Mouse (Mus musculus) neural tube, embryonic 15.5 days (tissue): ENCODE data around the gene Dmac2. TPM values are rescaled to one million over a fixed set of nuclear protein-coding genes. Genes with fewer than 3 reads are reported as not detected.

Experiments
- ATAC-seq: fragments of 200-750 bp; cut with Nextera tagmentation; 2 replicates; pipeline ENCODE4 v1.8.0; 2017; ENCODE audit warnings: mild to moderate bottlenecking, moderate TSS enrichment, moderate library complexity; ENCODE audit not compliant: low FRiP score
- H3K27ac ChIP-seq: fragments of 300-500 bp; sonication (generic); replicated peaks from 2 replicates; pipeline ENCODE4 v1.5.1; 2015; ENCODE audit warnings: mild to moderate bottlenecking, inconsistent platforms
- H3K27me3 ChIP-seq: fragments of 300-500 bp; sonication (generic); replicated peaks from 2 replicates; pipeline ENCODE4 v1.6.1; 2015; ENCODE audit warnings: inconsistent platforms
- H3K36me3 ChIP-seq: fragments of 300-500 bp; sonication (generic); 2 replicates; pipeline ENCODE4 v1.6.1; 2015; ENCODE audit warnings: inconsistent platforms
- H3K4me1 ChIP-seq: fragments of 300-500 bp; sonication (generic); 2 replicates; pipeline ENCODE4 v1.6.1; 2015; ENCODE audit warnings: inconsistent platforms
- H3K4me2 ChIP-seq: fragments of 300-500 bp; sonication (generic); 2 replicates; pipeline ENCODE4 v1.6.1; 2015; ENCODE audit warnings: inconsistent platforms, mild to moderate bottlenecking, moderate library complexity
- H3K4me3 ChIP-seq: fragments of 300-500 bp; sonication (generic); replicated peaks from 2 replicates; pipeline ENCODE4 v1.5.1; 2015; ENCODE audit warnings: mild to moderate bottlenecking, inconsistent platforms
- H3K9ac ChIP-seq: fragments of 300-500 bp; sonication (generic); replicated peaks from 2 replicates; pipeline ENCODE4 v1.6.1; 2015; ENCODE audit warnings: mild to moderate bottlenecking, inconsistent platforms
- H3K9me3 ChIP-seq: fragments of 300-500 bp; sonication (generic); replicated peaks from 2 replicates; pipeline ENCODE4 v1.6.1; 2016; ENCODE audit warnings: inconsistent platforms
- WGBS: fragments of 180-500 bp; shearing (Covaris S2); methylation state at CpG from one replicate; pipeline ENCODE4 v1.1.7; 2015; ENCODE audit warnings: mixed read lengths; 5-methylcytosine and 5-hydroxymethylcytosine counted together
- polyA plus RNA-seq: library from polyadenylated mRNA; unstranded; fragments of >200 nt; fragmentation: Nextera tagmentation; extraction: Ambion mirVana; gene quantifications from 2 replicates; pipeline ENCODE4 v1.2.1, GENCODE M21; 2015

The Dmac2 gene
- polyA plus RNA-seq, 1 experiment from 2014 or later = 49.5 TPM

DNA sequence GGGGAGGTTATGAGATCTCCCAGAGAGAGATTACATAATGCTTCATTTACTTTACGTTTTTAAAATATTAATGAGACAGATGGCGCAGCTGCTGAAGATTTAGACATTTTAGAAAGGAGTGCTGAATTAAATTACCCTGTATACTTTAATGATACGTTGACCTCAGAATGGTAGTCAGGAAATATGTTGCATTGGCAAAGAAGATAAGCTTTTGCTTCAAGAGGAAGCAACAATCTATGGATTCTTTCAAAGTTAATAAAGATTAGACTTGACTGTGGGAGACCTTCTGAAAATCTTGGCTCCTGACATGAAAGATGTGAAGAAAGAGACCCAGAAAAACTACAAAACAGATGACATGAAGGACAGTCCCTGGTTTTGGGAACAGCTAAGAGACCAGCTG is 25.4 kb upstream of the Dmac2 start:
- Histone ChIP-seq H3K4me1 (no peaks in the 10 kb centered on the region), H3K9ac (no peak overlapping the region), H3K4me2 (no peak overlapping the region), H3K9me3 (no peaks in the 10 kb centered on the region), H3K27ac (no peak overlapping the region), H3K27me3 (no peaks in the 10 kb centered on the region), H3K4me3 (no peak overlapping the region), H3K36me3 (no peaks in the 10 kb centered on the region)
- WGBS = 57% methylated on average over 3 of the region's 3 CpGs
- ATAC-seq = no peak

GRCm38 (mm10) chr7:25599663-25600062 is 19.6 kb upstream of the Dmac2 start:
- Histone ChIP-seq H3K4me1 (no peaks in the 10 kb centered on the region), H3K36me3 (no peaks in the 10 kb centered on the region), H3K9me3 (no peaks in the 10 kb centered on the region), H3K9ac (no peak overlapping the region), H3K4me2 (no peak overlapping the region), H3K27ac (no peak overlapping the region), H3K4me3 (no peak overlapping the region), H3K27me3 (no peaks in the 10 kb centered on the region)
- WGBS = 11% methylated on average over 10 of the region's 10 CpGs
- no peak for ATAC-seq

DNA sequence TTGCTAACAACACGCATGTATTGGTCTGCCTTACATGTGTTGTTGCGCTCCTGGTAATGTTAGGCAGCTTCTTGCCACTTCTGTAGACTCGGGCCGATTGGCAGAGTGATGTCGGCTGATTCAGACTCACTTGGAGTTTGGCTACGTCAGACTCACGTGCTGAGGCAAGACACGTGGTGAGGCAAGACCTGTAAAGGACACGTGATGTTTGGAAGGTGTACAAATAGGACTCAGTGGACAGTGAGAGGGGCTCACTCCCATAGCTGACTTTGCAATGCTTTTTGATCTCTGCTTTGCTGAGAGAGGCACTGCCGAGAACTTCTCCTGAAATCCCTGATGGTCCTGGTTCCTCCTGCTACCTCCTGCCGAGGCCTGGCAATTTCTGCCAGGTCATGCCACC is 18.5 kb upstream of the Dmac2 start:
- no peaks in the 10 kb centered on the region for H3K9me3 ChIP-seq
- no peaks in the 10 kb centered on the region for H3K4me1 ChIP-seq
- WGBS = 90% methylated on average over 11 of the region's 11 CpGs
- no peak overlapping the region for H3K9ac ChIP-seq
- H3K36me3 ChIP-seq = no peaks in the 10 kb centered on the region
- ATAC-seq = no peak
- H3K4me2 ChIP-seq = no peak overlapping the region
- H3K4me3 ChIP-seq = no peak overlapping the region
- no peak overlapping the region for H3K27ac ChIP-seq
- H3K27me3 ChIP-seq = no peaks in the 10 kb centered on the region

DNA sequence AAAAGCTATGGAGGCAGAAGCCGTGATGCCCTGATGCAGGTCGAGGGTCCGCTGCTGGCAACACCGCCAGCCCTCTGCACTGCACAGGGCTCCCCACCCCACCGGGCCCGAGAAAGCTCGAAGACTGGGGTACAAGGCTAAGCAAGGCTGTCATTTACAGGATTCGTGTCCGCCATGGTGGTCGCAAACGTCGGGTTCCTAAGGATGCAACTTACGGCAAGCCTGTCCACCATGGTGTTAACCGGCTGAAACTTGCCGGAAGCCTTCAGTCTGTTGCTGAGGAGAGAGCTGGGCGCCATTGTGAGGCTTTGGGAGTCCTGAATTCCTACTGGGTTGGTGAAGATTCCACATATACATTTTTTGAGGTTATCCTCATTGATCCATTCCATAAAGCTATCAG is 17.9 kb upstream of the Dmac2 start:
- H3K27ac ChIP-seq = no peak overlapping the region
- H3K36me3 ChIP-seq = no peaks in the 10 kb centered on the region
- no peak overlapping the region for H3K4me2 ChIP-seq
- no peaks in the 10 kb centered on the region for H3K27me3 ChIP-seq
- no peak overlapping the region for H3K4me3 ChIP-seq
- H3K9ac ChIP-seq = no peak overlapping the region
- WGBS = 90% methylated on average over 16 of the region's 16 CpGs
- no peaks in the 10 kb centered on the region for H3K9me3 ChIP-seq
- H3K4me1 ChIP-seq = no peaks in the 10 kb centered on the region
- ATAC-seq = no peak

- Histone ChIP-seq H3K4me2 (no peak overlapping the region), H3K36me3 (no peaks in the 10 kb centered on the region), H3K27ac (no peak overlapping the region), H3K4me3 (no peak overlapping the region), H3K4me1 (no peaks in the 10 kb centered on the region), H3K27me3 (0 out of 2 replicates have a peak, but pooled peaks cover 2% of the 10 kb centered on the region), H3K9me3 (no peaks in the 10 kb centered on the region), H3K9ac (no peak overlapping the region)
- ATAC-seq = no peak
- WGBS = 77% methylated on average over 4 of the region's 4 CpGs
These were observed 12.6 kb upstream of the Dmac2 start for GRCm38 (mm10) chr7:25606625-25607063.

GRCm38 (mm10) chr7:25607196-25607595 is 12.0 kb upstream of the Dmac2 start:
- no peak for ATAC-seq
- no peak overlapping the region for H3K27ac ChIP-seq
- H3K9me3 ChIP-seq = no peaks in the 10 kb centered on the region
- H3K4me3 ChIP-seq = no peak overlapping the region
- H3K36me3 ChIP-seq = no peaks in the 10 kb centered on the region
- no peaks in the 10 kb centered on the region for H3K4me1 ChIP-seq
- WGBS = 89% methylated on average over 2 of the region's 2 CpGs
- no peak overlapping the region for H3K9ac ChIP-seq
- H3K4me2 ChIP-seq = no peak overlapping the region
- 0 out of 2 replicates have a peak, but pooled peaks cover 2% of the 10 kb centered on the region for H3K27me3 ChIP-seq

GRCm38 (mm10) chr7:25610056-25610455 is 9.2 kb upstream of the Dmac2 start:
- 37% methylated on average over 6 of the region's 6 CpGs for WGBS
- no peaks in the 10 kb centered on the region for H3K9me3 ChIP-seq
- H3K4me1 ChIP-seq = no peaks in the 10 kb centered on the region
- H3K27ac ChIP-seq = no peak overlapping the region
- H3K9ac ChIP-seq = no peak overlapping the region
- H3K36me3 ChIP-seq = no peaks in the 10 kb centered on the region
- 0 out of 2 replicates have a peak, but pooled peaks cover 2% of the 10 kb centered on the region for H3K27me3 ChIP-seq
- no peak for ATAC-seq
- no peak overlapping the region for H3K4me3 ChIP-seq
- no peak overlapping the region for H3K4me2 ChIP-seq

GRCm38 (mm10) chr7:25611501-25611900 is 7.7 kb upstream of the Dmac2 start:
- H3K4me1 ChIP-seq = no peaks in the 10 kb centered on the region
- no peaks in the 10 kb centered on the region for H3K36me3 ChIP-seq
- 0 out of 2 replicates have a peak, but pooled peaks cover 2% of the 10 kb centered on the region for H3K27me3 ChIP-seq
- H3K9me3 ChIP-seq = no peaks in the 10 kb centered on the region
- no peak overlapping the region for H3K4me2 ChIP-seq
- H3K9ac ChIP-seq = no peak overlapping the region
- H3K4me3 ChIP-seq = no peak overlapping the region
- H3K27ac ChIP-seq = no peak overlapping the region
- 63% methylated on average over 7 of the region's 7 CpGs for WGBS
- ATAC-seq = no peak

DNA sequence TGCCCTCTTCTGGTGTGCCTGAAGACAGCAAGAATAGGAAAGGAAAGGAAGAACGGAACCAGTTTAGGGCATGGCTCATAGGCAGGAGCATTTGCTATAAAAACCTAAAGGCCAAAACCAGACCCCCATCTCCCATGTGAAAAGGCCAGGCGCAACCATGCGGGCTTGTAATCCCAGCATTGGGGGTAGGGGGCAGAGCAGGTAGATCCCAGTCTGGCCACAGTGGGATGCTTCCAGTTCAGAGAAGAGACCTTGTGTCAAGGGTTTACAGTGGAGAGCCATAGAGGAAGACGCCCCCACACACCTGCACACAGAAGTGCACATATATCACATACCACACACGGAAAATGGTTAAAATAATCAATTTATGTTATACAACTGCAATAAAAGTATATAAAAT is 5.1 kb upstream of the Dmac2 start:
- no peak overlapping the region for H3K9ac ChIP-seq
- 94% methylated on average over 5 of the region's 5 CpGs for WGBS
- H3K4me3 ChIP-seq = no peak overlapping the region
- H3K4me2 ChIP-seq = no peak overlapping the region
- no peaks in the 10 kb centered on the region for H3K36me3 ChIP-seq
- H3K27me3 ChIP-seq = no peaks in the 10 kb centered on the region
- ATAC-seq = no peak
- H3K9me3 ChIP-seq = no peaks in the 10 kb centered on the region
- H3K27ac ChIP-seq = no peak overlapping the region
- H3K4me1 ChIP-seq = peaks cover 4% of the 10 kb centered on the region; the same call in 1 of the 2 replicates

DNA sequence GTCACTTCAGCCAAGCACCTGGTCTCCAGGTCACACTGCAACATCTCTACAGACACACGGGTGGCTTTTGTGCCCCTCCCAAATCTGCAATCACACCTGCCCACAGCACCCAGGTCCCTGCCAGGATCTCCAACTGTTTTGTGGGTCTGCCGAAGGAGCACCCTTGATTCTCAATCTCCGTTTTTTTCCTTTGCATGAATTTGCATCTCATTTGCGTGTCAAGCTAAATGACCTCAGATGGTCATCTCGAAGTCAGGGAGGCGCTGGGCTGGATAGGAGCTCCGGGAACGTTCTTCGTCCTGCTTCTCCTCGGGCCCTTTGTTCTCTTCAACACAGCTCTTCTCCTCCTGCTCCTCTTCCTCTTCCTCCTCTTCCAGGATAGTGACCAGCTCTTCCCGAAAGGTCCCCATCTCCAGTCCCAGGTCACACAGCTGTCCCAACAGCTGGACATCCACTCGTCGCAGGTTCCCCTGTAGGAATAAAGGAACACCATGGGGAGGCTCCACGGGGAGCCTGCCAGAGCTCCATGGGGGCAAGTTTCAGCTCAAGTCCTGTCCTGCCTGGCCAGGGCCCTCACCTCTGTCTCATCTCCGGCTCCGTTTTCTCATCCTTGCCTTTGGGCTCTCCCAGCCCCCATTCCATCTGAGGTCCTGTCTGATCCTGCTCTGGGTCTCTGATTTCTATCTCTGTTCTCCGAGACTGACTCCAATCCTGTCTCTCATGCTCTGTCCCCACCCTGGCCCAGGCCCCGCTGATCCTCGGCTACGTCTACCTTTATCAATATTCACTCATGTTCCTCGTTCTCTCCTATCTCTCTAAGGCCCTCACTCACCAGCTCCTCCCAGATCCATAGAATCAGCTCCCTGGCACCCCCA is 4.1 kb upstream of the Dmac2 start:
- Histone ChIP-seq H3K27ac (no peak overlapping the region), H3K9ac (no peak overlapping the region), H3K36me3 (no peaks in the 10 kb centered on the region), H3K4me3 (no peak overlapping the region), H3K4me1 (peaks cover 10% of the 10 kb centered on the region), H3K4me2 (no peak overlapping the region), H3K9me3 (no peaks in the 10 kb centered on the region), H3K27me3 (no peaks in the 10 kb centered on the region)
- no peak for ATAC-seq
- 69% methylated on average over 21 of the region's 21 CpGs for WGBS

DNA sequence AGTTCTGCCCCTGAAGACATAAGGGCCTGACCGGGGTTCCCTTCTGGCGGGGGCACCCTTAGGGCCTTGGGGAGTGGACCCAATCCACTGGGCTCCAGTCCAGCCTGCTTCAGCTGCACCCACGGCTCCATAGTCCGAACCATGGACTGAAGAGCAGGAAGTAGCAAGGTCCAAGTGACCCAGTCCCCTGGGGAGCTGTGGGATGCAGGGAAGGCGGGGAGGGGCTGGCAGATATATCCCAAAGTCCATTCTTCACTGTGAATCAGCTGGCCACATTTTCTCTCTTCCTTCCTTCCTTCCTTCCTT is 3.6 kb upstream of the Dmac2 start, which contains the start of gene Erich4:
Erich4 (minus strand) TSS at position 187 of the 306 bp plus-strand sequence.
- Histone ChIP-seq H3K4me2 (no peak within 1 kb of the TSS), H3K4me3 (no peak within 1 kb of the TSS), H3K27me3 (no peaks in the 10 kb centered on the region), H3K9me3 (no peaks in the 10 kb centered on the region), H3K9ac (no peak within 1 kb of the TSS), H3K27ac (no peak within 1 kb of the TSS), H3K4me1 (peaks cover 12% of the 10 kb centered on the region), H3K36me3 (0 out of 2 replicates have a peak, but pooled peaks cover under 1% of the 10 kb centered on the region)
- 81% methylated on average over 5 of the region's 5 CpGs for WGBS
- ATAC-seq = no peak

DNA sequence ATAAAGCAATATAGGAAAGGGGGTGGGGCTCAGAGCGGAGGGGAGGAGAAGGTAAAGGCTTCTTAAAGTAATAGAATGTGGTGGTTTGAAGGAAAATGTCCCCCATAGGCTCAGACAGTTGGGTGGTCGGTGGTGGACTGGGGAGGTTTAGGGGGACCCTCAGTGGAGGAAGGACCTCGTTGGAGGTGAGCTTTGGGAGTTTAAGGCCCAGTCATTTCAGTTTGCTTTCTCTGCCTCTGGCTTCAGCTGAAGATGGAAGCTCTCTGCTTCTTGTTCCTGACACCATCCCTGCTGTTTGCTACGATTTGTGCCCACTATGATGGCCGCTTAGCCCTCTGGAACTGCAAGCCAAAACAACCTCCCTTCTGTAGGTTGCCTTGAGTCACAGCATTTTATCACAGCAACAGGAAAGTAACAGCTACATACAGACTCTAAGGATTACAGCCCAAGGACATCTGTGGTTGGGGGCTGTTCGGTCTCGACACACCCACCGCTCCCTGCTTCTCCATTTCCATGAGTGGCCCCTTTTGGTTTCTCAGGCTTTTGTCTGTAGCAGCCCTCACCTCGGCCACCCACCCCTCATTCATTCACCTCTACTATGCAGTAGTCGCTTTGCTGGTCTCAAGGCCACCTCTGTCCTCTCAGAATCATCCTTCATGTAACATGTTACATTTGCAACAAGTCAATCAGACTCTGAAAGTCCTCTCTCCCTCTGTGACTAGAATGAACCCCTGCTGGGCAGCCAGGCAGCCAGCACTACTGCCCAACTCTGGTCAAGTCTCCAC is 1.6 kb upstream of the Dmac2 start:
- no peaks in the 10 kb centered on the region for H3K9me3 ChIP-seq
- peaks cover 12% of the 10 kb centered on the region for H3K4me1 ChIP-seq
- H3K9ac ChIP-seq = no peak overlapping the region
- H3K27me3 ChIP-seq = no peaks in the 10 kb centered on the region
- no peak overlapping the region for H3K27ac ChIP-seq
- no peak overlapping the region for H3K4me2 ChIP-seq
- H3K4me3 ChIP-seq = no peak overlapping the region
- ATAC-seq = no peak
- H3K36me3 ChIP-seq = peaks cover 19% of the 10 kb centered on the region
- 87% methylated on average over 10 of the region's 10 CpGs for WGBS
